Mouse (Mus musculus): Measurements from ENCODE around the gene Amd1. TPM values are rescaled to one million over a fixed set of nuclear protein-coding genes. Genes with fewer than 3 reads are reported as not detected.
A peak's percentile ranks its signal among the peaks of the same experiment; 100 is the strongest.

The Amd1 gene
- total RNA-seq, 2 experiments from 2014 or later, result 83.0 to 476 TPM

DNA sequence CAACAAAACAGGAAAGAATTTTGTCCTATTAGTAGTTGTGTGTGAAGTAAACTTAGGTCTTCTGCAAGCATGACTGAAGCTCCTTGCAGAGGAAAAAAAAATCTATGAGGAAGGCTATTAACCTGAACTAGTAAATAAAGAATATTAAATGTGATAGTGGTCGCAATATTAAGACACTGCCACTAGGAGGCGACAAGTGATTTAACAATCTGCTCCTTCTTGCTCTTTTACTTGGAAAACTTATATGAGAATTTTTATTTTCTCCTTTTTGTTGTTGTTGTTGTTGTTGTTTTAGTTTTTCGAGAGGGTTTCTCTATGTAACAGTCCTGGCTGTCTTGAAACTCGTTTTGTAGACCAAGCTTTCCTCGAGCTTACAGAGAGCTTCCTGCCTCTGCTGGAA is 43.0 kb downstream of the Amd1 start:
- intact Hi-C loops (cut with DNase I), result loop anchor here (2.0 kb wide), 1 partner anchor 268 kb away; no protein-coding TSS in a partner anchor
- no peak for DNase-seq

DNA sequence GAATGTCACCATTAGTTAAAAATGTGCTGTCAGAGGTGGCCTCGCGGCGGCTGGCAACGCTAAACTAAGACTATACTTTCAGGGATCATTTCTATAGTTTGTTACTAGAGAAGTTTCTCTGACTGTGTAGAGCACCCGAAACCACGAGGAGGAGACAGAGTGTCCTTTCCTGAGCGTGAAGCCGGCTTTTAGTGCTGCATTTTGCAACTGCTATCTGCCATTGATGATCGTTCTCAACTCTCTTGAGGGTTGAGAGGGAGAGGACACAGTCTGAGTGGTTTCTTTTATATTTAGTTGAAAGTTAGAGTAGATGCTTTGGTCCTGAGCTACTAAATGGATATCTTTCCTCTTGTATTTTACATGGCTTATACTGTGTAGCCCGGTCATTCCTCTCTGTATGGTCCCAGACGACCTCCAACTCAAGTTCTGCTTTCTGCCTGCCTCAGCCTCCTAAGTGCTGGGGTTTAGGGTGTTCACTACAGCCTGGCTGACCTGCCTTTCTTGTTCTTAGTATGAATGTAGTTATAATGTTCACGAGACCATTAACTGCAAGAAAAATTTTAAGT is 43.5 kb downstream of the Amd1 start:
- DNase-seq, result peak; percentile 16 to 25
- intact Hi-C loops (cut with DNase I), result loop anchor here (2.0 kb wide), 1 partner anchor 268 kb away; no protein-coding TSS in a partner anchor

DNA sequence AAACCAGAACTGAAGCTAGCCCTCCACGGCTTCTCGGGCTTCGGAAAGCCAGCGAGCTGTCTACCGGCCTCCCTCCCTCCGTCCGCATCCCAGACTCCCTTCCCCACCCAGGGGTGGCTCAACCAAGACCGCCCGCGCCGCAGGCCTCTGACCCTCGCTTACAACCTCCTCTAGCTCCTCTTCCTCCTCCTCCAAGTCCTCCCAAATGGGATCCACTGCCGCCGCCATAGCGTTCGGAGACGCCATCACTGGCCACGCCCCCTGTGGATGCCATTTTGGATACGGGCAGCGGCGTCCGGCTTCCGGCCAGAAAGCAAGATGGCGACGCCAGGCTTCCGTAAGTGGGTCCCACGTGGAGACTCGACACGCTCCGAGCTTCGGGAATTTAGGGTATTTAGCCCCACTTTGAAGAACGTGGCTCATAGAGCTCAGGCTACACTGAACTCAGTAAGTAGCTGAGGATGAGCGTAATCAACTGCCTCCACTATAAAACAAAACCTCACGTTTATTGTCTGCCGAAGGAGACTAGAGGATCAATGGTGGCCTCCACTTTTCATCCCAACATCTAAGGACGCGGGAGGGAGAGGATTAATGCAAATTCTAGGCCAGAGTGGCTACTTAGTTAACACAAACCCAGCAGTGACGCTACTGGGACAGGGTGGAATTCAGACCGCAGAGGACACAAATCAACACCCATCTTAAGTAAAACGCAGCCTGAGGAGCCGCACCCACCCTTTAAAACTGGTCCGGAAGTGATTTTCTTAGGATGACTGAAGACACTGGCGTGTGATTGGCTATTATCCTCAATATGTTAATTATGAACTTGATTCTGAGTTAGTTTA is 44.4 kb downstream of the Amd1 start, which contains the start of gene Gtf3c6:
Gtf3c6 (minus strand) TSS at position 695 of the 842 bp plus-strand sequence.
- peak; percentile 89 to 91 for DNase-seq
- intact Hi-C loops (cut with DNase I), result loop anchor here (2.0 kb wide), 1 partner anchor 269 kb away; no protein-coding TSS in a partner anchor

DNA sequence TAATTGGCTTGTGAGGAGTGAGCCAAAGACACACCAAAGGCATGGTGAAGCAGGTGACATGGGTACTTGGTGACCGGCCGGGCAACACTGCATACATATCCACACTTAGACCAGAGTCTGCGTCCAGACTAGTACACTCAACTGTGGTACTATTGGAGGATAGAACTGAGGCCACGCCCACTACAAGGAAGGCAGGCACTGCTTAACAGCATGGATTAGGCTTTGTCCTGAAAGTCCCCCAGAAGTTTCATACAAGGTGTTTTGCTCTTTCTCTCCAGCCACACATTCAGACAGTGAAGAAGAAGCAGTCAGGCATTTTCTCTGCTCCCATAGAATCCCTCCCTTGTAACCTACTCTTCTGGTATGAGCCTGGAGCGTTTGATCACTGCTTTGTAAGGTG is 45.3 kb downstream of the Amd1 start:
- intact Hi-C loops (cut with DNase I), result no loop called here
- no peak for DNase-seq

DNA sequence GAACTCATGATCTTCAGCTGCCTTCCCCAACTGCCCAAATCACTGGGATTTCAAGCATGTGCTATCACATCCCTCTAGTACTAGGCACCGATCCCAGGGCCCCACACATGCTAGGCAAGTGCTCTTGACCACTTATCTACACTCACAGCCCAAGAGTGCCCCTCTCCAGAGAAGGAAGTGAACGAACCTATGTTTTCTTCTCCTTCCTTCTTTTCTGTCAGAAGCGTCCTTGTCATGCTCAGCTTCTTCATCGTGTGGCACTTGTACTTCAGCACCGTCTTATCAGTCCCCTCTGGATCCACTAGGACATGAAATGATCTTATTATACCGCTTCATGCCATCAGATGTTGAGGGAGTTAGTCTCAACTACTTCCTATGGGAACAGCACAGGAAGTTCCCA is 51.0 kb downstream of the Amd1 start:
- intact Hi-C loops (cut with DNase I), result no loop called here
- no peak for DNase-seq

DNA sequence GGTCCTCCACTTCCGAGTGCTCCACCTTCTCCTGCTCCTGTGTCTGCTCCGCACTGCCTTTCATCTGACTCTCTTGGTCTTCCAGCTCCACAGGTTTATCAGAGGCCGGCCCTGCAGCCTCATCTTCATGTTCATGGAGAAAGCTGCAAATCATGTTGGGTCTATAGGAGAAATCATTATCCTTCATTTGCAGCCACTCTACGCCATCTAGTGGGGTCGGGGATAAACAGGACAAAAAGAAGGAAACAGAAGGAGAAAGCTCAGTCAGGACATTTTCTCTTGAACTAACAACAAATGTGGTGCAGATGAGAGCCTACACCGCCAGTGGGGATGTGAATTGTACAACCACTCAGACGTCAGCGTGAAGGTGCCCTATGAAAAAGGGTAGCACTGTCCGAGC is 52.4 kb downstream of the Amd1 start:
- no peak for DNase-seq
- intact Hi-C loops (cut with DNase I), result no loop called here

DNA sequence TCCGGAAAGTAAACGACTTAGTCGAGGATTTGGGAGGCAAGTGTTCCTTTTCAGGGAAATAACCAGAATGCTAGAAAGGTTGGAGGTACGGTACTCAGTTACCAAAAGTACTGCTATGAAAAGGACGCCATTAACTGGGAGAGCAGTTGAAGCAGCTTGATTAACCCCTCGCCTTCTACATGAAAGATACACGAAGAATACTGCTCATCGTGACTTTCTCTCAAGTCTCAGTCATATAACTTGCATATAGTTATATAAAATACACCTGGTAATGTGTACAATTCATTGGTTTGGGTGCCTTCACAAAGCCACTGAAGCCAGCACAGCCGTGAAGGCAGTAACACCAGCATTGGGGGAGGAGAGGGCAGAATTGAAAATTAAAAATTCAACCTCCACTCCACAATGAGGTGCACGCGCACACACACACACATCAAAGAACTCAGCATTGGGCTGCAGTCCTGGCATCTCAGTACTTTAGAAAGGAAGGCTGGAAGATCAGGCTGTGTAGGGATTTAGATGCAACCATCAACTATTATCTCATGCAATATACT is 54.7 kb downstream of the Amd1 start:
- DNase-seq, result no peak
- intact Hi-C loops (cut with DNase I), result no loop called here

DNA sequence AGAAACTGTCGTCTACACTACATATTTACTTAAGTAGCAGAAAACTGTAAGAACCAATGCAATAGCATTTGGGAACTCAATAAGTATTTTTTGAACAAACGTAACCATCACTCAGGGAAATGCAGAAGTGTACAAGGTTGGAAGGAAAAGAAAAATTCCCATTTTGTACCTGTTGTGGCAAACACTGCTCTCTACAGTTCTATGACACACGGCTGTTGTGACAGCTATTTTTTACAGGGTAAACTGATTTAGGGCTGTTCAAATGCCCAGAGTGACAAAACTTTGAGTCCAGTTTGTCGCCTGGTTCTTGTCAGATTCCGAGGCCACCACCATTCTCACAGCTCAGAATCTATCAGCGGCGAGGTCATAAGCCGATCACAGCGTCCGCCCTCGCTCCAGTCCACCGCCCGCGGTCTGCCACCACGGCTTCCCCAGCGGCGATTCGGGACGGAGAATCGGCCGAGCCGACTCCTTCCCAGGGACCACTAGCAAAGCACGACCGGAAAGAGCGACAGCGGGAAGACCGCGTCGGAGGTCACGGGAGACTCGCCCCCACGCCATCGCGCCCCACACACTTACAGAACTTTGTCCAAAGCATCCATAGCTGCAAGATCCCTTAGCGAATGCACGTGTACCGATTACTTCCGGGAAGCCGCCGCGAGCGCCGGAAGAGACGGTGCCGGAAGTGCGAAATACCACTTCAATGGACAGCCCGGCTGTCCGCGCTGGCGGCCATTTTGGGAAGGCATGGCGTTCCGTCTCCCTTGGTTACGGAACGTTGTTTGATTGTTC is 55.4 kb downstream of the Amd1 start, which contains the start of gene Rpf2:
Rpf2 (minus strand) TSS at position 663 of the 792 bp plus-strand sequence.
- intact Hi-C loops (cut with DNase I), result no loop called here
- DNase-seq, result peak; percentile 61 to 72

DNA sequence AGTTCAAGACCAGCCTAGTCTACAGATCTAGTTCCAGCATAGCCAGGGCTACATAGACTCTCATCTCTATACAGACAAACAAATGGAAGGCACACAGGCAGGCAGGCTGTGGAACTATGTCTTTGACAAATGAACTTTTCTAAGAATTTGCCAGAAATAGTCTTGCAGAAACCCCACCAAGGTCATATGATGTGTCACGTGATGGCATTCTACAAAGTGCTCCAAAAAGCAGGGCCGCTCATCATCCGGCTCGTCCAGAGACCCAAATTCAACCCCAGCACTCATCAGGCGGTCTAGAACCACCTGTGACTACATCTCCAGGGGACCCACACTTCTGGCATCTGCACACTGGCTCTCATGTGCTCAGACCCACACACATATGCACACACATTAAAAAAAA is 64.2 kb downstream of the Amd1 start:
- DNase-seq, result no peak
- intact Hi-C loops (cut with DNase I), result no loop called here

Other genes with a start within 250 kb of the Amd1 start
- gene Slc16a10, start 159.9 kb downstream of the Amd1 start, total RNA-seq (2021), result 10 to 100 TPM; 35.3 to 40.5 TPM
- 10 to 100 TPM; 14.1 to 16.4 TPM for gene Rpf2, start 55.1 kb downstream of the Amd1 start, total RNA-seq (2021)
- 10 to 100 TPM; 19.2 to 20.1 TPM for gene Gtf3c6, start 44.1 kb downstream of the Amd1 start, total RNA-seq (2021)
- 10 to 100 TPM in 1 of 2 experiments, 1 to 10 TPM in 1; 6.9 to 16.6 TPM for gene Cdk19, start 37.4 kb upstream of the Amd1 start, total RNA-seq (2021)